Mouse (Mus musculus) heart, embryonic 13.5 days (tissue): ENCODE data around the gene Pyy. TPM values are rescaled to one million over a fixed set of nuclear protein-coding genes. Genes with fewer than 3 reads are reported as not detected.

ENCODE experiments used
- ATAC-seq: fragments of 200-750 bp; cut with Nextera tagmentation; 2 replicates; pipeline ENCODE4 v1.8.0; 2017; ENCODE audit warnings: moderate TSS enrichment; ENCODE audit not compliant: insufficient number of reproducible peaks, low FRiP score, low TSS enrichment; ENCODE audit errors: extremely low read depth
- H3K27ac ChIP-seq: fragments of 300-500 bp; sonication (generic); replicated peaks from 2 replicates; pipeline ENCODE4 v1.5.1; 2015; ENCODE audit warnings: moderate library complexity, mild to moderate bottlenecking, inconsistent platforms
- H3K27me3 ChIP-seq: fragments of 300-500 bp; sonication (generic); replicated peaks from 2 replicates; pipeline ENCODE4 v1.6.1; 2015; ENCODE audit warnings: mild to moderate bottlenecking, inconsistent platforms
- H3K36me3 ChIP-seq: fragments of 300-500 bp; sonication (generic); 2 replicates; pipeline ENCODE4 v1.6.1; 2015; ENCODE audit warnings: mild to moderate bottlenecking, inconsistent platforms
- H3K4me1 ChIP-seq: fragments of 300-500 bp; sonication (generic); 2 replicates; pipeline ENCODE4 v1.6.1; 2015; ENCODE audit warnings: inconsistent platforms
- H3K4me2 ChIP-seq: fragments of 300-500 bp; sonication (generic); 2 replicates; pipeline ENCODE4 v1.6.1; 2015; ENCODE audit warnings: inconsistent platforms, mild to moderate bottlenecking, moderate library complexity
- H3K4me3 ChIP-seq: fragments of 300-500 bp; sonication (generic); 2 replicates; pipeline ENCODE4 v1.5.1; 2015; ENCODE audit warnings: moderate library complexity, mild to moderate bottlenecking, inconsistent platforms
- H3K9ac ChIP-seq: fragments of 300-500 bp; sonication (generic); 2 replicates; pipeline ENCODE4 v1.6.1; 2015; ENCODE audit warnings: inconsistent platforms, mild to moderate bottlenecking, moderate library complexity
- H3K9me3 ChIP-seq: fragments of 300-500 bp; sonication (generic); 2 replicates; pipeline ENCODE4 v1.6.1; 2016; ENCODE audit warnings: inconsistent platforms
- WGBS: fragments of 180-500 bp; shearing (Covaris S2); methylation state at CpG from one replicate; pipeline ENCODE4 v1.1.7; 2015; ENCODE audit warnings: mixed read lengths; 5-methylcytosine and 5-hydroxymethylcytosine counted together
- polyA plus RNA-seq: library from polyadenylated mRNA; unstranded; fragments of >200 nt; fragmentation: Nextera tagmentation; extraction: Ambion mirVana; gene quantifications from 2 replicates; pipeline ENCODE4 v1.2.1, GENCODE M21; 2015

The Pyy gene
- polyA plus RNA-seq, 1 experiment from 2014 or later = not detected

GRCm38 (mm10) chr11:102137625-102138446 is 30.2 kb upstream of the Pyy start:
- Histone ChIP-seq H3K9me3 (no peaks in the 10 kb centered on the region), H3K9ac (peak overlapping the region; percentile 54), H3K27me3 (peaks cover 45% of the 10 kb centered on the region), H3K36me3 (no peaks in the 10 kb centered on the region), H3K4me1 (peaks cover 8% of the 10 kb centered on the region; the same call in 1 of the 2 replicates), H3K4me2 (peak overlapping the region; percentile 62), H3K4me3 (peak overlapping the region; percentile 29), H3K27ac (no peak overlapping the region)
- no peak for ATAC-seq
- 39% methylated on average over 13 of the region's 13 CpGs for WGBS

- Histone ChIP-seq H3K27me3 (peaks cover 43% of the 10 kb centered on the region), H3K9ac (no peak overlapping the region), H3K4me1 (peaks cover 12% of the 10 kb centered on the region), H3K9me3 (no peaks in the 10 kb centered on the region), H3K36me3 (no peaks in the 10 kb centered on the region), H3K4me2 (no peak overlapping the region), H3K4me3 (no peak overlapping the region), H3K27ac (no peak overlapping the region)
- no peak for ATAC-seq
- WGBS = 29% methylated on average over 4 of the region's 4 CpGs
These were observed 26.9 kb upstream of the Pyy start for GRCm38 (mm10) chr11:102134516-102134915.

DNA sequence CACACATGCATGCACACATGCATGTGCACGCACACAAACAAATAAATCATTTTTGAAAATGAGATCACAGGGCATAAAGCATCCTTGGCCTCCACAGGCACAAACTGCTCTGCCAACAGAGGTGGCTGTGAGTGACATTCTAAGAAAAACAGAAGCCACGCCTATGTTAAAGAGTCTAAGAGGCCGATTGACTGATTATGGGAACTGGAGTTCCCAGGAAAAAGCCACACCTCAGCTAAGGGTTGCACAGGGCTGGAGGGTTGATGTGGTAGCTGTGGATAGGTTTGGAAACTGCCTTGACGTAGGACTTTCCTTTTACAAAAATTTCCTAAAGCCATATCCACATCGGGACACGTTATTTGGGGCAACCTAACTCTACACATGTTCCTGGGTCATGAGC is 9.8 kb upstream of the Pyy start:
- 67% methylated on average over 6 of the region's 6 CpGs for WGBS
- Histone ChIP-seq H3K27me3 (peaks cover 15% of the 10 kb centered on the region), H3K4me3 (no peak overlapping the region), H3K4me1 (no peaks in the 10 kb centered on the region), H3K9me3 (no peaks in the 10 kb centered on the region), H3K27ac (no peak overlapping the region), H3K4me2 (no peak overlapping the region), H3K36me3 (no peaks in the 10 kb centered on the region), H3K9ac (no peak overlapping the region)
- no peak for ATAC-seq

- H3K9me3 ChIP-seq = no peaks in the 10 kb centered on the region
- no peaks in the 10 kb centered on the region for H3K36me3 ChIP-seq
- peaks cover 20% of the 10 kb centered on the region for H3K27me3 ChIP-seq
- no peak overlapping the region for H3K9ac ChIP-seq
- 44% methylated on average over 8 of the region's 8 CpGs for WGBS
- no peak overlapping the region for H3K27ac ChIP-seq
- no peaks in the 10 kb centered on the region for H3K4me1 ChIP-seq
- H3K4me3 ChIP-seq = no peak overlapping the region
- no peak for ATAC-seq
- no peak overlapping the region for H3K4me2 ChIP-seq
These were observed 8.6 kb upstream of the Pyy start for GRCm38 (mm10) chr11:102116241-102116640.

- H3K9me3 ChIP-seq = no peaks in the 10 kb centered on the region
- H3K27me3 ChIP-seq = peaks cover 53% of the 10 kb centered on the region
- H3K4me3 ChIP-seq = no peak overlapping the region
- WGBS = 21% methylated on average over 5 of the region's 5 CpGs
- ATAC-seq = no peak
- no peak overlapping the region for H3K4me2 ChIP-seq
- H3K27ac ChIP-seq = no peak overlapping the region
- peaks cover 5% of the 10 kb centered on the region; the same call in 1 of the 2 replicates for H3K4me1 ChIP-seq
- no peak overlapping the region for H3K9ac ChIP-seq
- no peaks in the 10 kb centered on the region for H3K36me3 ChIP-seq
These were observed 3.9 kb upstream of the Pyy start for GRCm38 (mm10) chr11:102111576-102111975.

DNA sequence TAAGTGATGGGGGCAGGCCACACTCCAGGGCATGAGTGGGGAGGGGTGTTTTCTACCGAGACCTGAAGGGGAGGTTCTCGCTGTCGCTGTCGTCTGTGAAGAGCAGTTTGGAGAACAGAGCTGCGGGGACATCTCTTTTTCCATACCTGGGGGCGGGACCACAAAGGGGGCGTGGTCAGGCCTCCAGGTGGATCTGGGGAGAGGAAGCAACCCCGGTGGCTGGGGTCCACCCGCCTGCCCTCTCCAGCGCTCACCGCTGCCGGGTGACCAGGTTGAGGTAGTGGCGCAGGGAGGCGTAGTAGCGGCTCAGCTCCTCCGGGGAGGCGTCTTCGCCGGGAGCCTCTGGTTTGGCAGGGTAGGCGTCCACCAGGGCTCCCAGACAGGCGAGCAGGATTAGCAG is 721 bp downstream of the Pyy start:
- peaks cover 12% of the 10 kb centered on the region for H3K4me1 ChIP-seq
- 4% methylated on average over 21 of the region's 21 CpGs for WGBS
- peak overlapping the region; percentile 20; the same call in 1 of the 2 replicates for H3K4me3 ChIP-seq
- no peaks in the 10 kb centered on the region for H3K36me3 ChIP-seq
- H3K9me3 ChIP-seq = no peaks in the 10 kb centered on the region
- no peak overlapping the region for H3K27ac ChIP-seq
- no peak for ATAC-seq
- peaks cover 82% of the 10 kb centered on the region for H3K27me3 ChIP-seq
- peak overlapping the region; percentile 33; the same call in 1 of the 2 replicates for H3K4me2 ChIP-seq
- no peak overlapping the region for H3K9ac ChIP-seq

- peak overlapping the region; percentile 59; the same call in 1 of the 2 replicates for H3K9ac ChIP-seq
- peaks cover 95% of the 10 kb centered on the region for H3K27me3 ChIP-seq
- H3K4me1 ChIP-seq = peaks cover 14% of the 10 kb centered on the region
- no peaks in the 10 kb centered on the region for H3K9me3 ChIP-seq
- 11% methylated on average over 17 of the region's 17 CpGs for WGBS
- ATAC-seq = no peak
- H3K27ac ChIP-seq = no peak overlapping the region
- H3K4me2 ChIP-seq = peak overlapping the region; percentile 48
- H3K4me3 ChIP-seq = peak overlapping the region; percentile 11; the same call in 1 of the 2 replicates
- H3K36me3 ChIP-seq = no peaks in the 10 kb centered on the region
These were observed 5.0 kb downstream of the Pyy start for GRCm38 (mm10) chr11:102102485-102103258.

GRCm38 (mm10) chr11:102101219-102101618 is 6.4 kb downstream of the Pyy start, which contains the start of gene Ppy:
Gene Ppy, minus strand, starts transcription at chr11:102101319.
- WGBS = 76% methylated on average over 4 of the region's 4 CpGs
- Histone ChIP-seq H3K4me3 (0 out of 2 replicates have a peak within 1 kb of the TSS, but pooled peaks have one; percentile 11), H3K9ac (peak within 1 kb of the TSS; percentile 59; the same call in 1 of the 2 replicates), H3K4me1 (peaks cover 23% of the 10 kb centered on the region), H3K36me3 (no peaks in the 10 kb centered on the region), H3K9me3 (no peaks in the 10 kb centered on the region), H3K4me2 (peak within 1 kb of the TSS; percentile 48), H3K27ac (no peak within 1 kb of the TSS), H3K27me3 (peaks cover 83% of the 10 kb centered on the region)
- ATAC-seq = no peak

DNA sequence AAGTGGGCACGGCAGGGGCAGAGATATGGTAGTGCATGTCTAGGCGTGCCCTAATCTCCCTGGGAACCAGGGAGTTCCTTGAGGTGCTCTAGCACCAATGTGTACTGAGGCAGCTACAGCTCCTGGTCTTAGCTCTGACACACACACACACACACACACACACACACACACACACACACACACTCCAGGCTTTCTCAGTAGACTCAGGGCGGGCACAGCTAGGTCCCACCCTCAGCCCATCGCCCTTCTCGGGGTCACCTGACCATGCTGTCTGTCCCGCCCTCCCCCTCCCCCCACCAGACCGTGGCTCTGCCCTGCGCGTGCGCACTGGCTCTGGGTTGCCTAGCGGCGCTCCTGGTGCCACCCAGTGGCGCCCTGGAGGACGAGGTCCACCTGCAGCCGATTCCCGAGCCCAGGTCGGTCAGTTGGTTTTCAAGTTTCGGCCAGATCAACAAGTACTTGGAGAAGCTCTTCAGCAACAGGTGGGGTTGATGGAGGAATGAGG is 10.7 kb downstream of the Pyy start:
- 7% methylated on average over 18 of the region's 18 CpGs for WGBS
- ATAC-seq = peak; percentile 82

GRCm38 (mm10) chr11:102096446-102096845 is 11.2 kb downstream of the Pyy start:
- peak overlapping the region; percentile 36 for H3K4me3 ChIP-seq
- no peak for ATAC-seq
- no peaks in the 10 kb centered on the region for H3K9me3 ChIP-seq
- peak overlapping the region; percentile 68 for H3K4me2 ChIP-seq
- H3K27me3 ChIP-seq = peaks cover 39% of the 10 kb centered on the region
- H3K36me3 ChIP-seq = no peaks in the 10 kb centered on the region
- no peak overlapping the region for H3K27ac ChIP-seq
- 61% methylated on average over 5 of the region's 5 CpGs for WGBS
- H3K9ac ChIP-seq = 0 out of 2 replicates have a peak overlapping the region, but pooled peaks have one; percentile 50
- peaks cover 27% of the 10 kb centered on the region for H3K4me1 ChIP-seq

More for the DNA sequence above, 10.7 kb downstream of the Pyy start:
- no peaks in the 10 kb centered on the region for H3K36me3 ChIP-seq
- no peak overlapping the region for H3K27ac ChIP-seq
- no peaks in the 10 kb centered on the region for H3K9me3 ChIP-seq
- H3K4me3 ChIP-seq = peak overlapping the region; percentile 36
- peaks cover 44% of the 10 kb centered on the region for H3K27me3 ChIP-seq
- H3K4me1 ChIP-seq = peaks cover 29% of the 10 kb centered on the region
- peak overlapping the region; percentile 77 for H3K9ac ChIP-seq
- H3K4me2 ChIP-seq = peak overlapping the region; percentile 68

DNA sequence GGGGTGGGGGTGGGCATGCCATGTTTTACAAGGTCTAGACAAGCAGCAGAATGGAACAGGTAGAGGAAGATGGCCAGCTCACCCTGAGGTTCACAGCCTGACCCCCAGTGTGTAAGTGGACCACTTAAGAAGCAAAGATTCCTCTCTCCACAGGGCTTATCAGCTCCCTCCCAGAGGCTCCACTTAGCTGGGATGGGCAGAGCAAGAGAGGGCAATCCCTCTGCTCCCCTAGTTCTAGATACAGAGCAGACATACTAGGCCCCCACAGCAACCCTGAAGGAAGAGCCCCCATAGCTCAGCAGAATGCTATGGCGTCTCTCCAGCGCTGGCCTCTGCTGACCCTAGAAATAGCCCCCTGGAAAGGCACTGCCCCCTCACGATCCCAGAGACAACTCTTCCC is 12.0 kb downstream of the Pyy start:
- H3K9ac ChIP-seq = no peak overlapping the region
- H3K36me3 ChIP-seq = no peaks in the 10 kb centered on the region
- H3K4me2 ChIP-seq = no peak overlapping the region
- ATAC-seq = no peak
- peaks cover 27% of the 10 kb centered on the region for H3K4me1 ChIP-seq
- WGBS = 62% methylated on average over 3 of the region's 3 CpGs
- peaks cover 31% of the 10 kb centered on the region for H3K27me3 ChIP-seq
- no peak overlapping the region for H3K4me3 ChIP-seq
- no peaks in the 10 kb centered on the region for H3K9me3 ChIP-seq
- H3K27ac ChIP-seq = no peak overlapping the region
